Mouse (Mus musculus): ENCODE results near the gene Adra2a.

GRCm38 (mm10) chr19:54040356-54041028 is 3.5 kb upstream of the Adra2a start:
- no peak for TF ChIP-seq POLR2A (IDR thresholded peaks at IDR 0.05; ENCODE audit: extremely low read depth, insufficient read depth, low read length)
- no peak for TF ChIP-seq CTCF (IDR thresholded peaks at IDR 0.05; ENCODE audit: low read depth, low read length)

Data from liver, adult 2 months (tissue).